Mouse (Mus musculus): ENCODE measurements around the gene E2f3. TPM values are rescaled to one million over a fixed set of nuclear protein-coding genes. Genes with fewer than 3 reads are reported as not detected.

Gene E2f3
- polyA plus RNA-seq, 1 experiment from 2014 or later: 15.2 TPM

- H3K9ac ChIP-seq (ENCODE audit: low read length): peak overlapping the region; percentile 100
Measured at GRCm38 (mm10) chr13:29984286-29985100, 1.4 kb downstream of the E2f3 start.

GRCm38 (mm10) chr13:29983523-29984191, 2.2 kb downstream of the E2f3 start:
- no peaks in the 10 kb centered on the region; the same call in 1 of the 2 replicates for H3K36me3 ChIP-seq (ENCODE audit: control insufficient read depth, insufficient read depth, low read length)
- H3K27me3 ChIP-seq (ENCODE audit: control insufficient read depth, insufficient read depth, low read length): no peaks in the 10 kb centered on the region
- peak overlapping the region; percentile 96 for H3K27ac ChIP-seq (ENCODE audit: low read depth, low read length)
- 0 out of 2 replicates have a peak, but pooled peaks have one; percentile 0 for ATAC-seq (ENCODE audit: insufficient read depth, low FRiP score, low TSS enrichment)
- H3K4me3 ChIP-seq (ENCODE audit: low read depth, low read length): peak overlapping the region; percentile 97
- H3K4me2 ChIP-seq (ENCODE audit: low read depth): peak overlapping the region; percentile 66
- H3K9me3 ChIP-seq (ENCODE audit: control insufficient read depth, low read length): no peaks in the 10 kb centered on the region
- under 1% methylated on average over 35 of the region's 35 CpGs for WGBS
- peak overlapping the region; percentile 100 for H3K9ac ChIP-seq (ENCODE audit: low read length)
- 0 out of 2 replicates have a peak, but pooled peaks cover 4% of the 10 kb centered on the region for H3K4me1 ChIP-seq (ENCODE audit: control insufficient read depth, insufficient read depth, low read length)
- DNase-seq (ENCODE audit: low spot score): peak; percentile 49

More at GRCm38 (mm10) chr13:29984286-29985100, 1.4 kb downstream of the E2f3 start:
- 0% methylated on average over 14 of the region's 69 CpGs for WGBS
- Histone ChIP-seq H3K4me3 (ENCODE audit: low read depth, low read length) (peak overlapping the region; percentile 97), H3K36me3 (ENCODE audit: control insufficient read depth, insufficient read depth, low read length) (no peaks in the 10 kb centered on the region), H3K27me3 (ENCODE audit: control insufficient read depth, insufficient read depth, low read length) (no peaks in the 10 kb centered on the region), H3K4me2 (ENCODE audit: low read depth) (peak overlapping the region; percentile 66), H3K27ac (ENCODE audit: low read depth, low read length) (peak overlapping the region; percentile 96), H3K9me3 (ENCODE audit: control insufficient read depth, low read length) (no peaks in the 10 kb centered on the region), H3K4me1 (ENCODE audit: control insufficient read depth, insufficient read depth, low read length) (0 out of 2 replicates have a peak, but pooled peaks cover 4% of the 10 kb centered on the region)
- DNase-seq (ENCODE audit: low spot score) (peak; percentile 86), ATAC-seq (ENCODE audit: insufficient read depth, low FRiP score, low TSS enrichment) (peak; percentile 32)

GRCm38 (mm10) chr13:29983037-29983436, 2.8 kb downstream of the E2f3 start:
- no peak overlapping the region for H3K27ac ChIP-seq (ENCODE audit: low read depth, low read length)
- 0 out of 2 replicates have a peak, but pooled peaks cover 4% of the 10 kb centered on the region for H3K4me1 ChIP-seq (ENCODE audit: control insufficient read depth, insufficient read depth, low read length)
- H3K4me2 ChIP-seq (ENCODE audit: low read depth): peak overlapping the region; percentile 66
- peak; percentile 54 for DNase-seq (ENCODE audit: low spot score)
- no peaks in the 10 kb centered on the region for H3K27me3 ChIP-seq (ENCODE audit: control insufficient read depth, insufficient read depth, low read length)
- ATAC-seq (ENCODE audit: insufficient read depth, low FRiP score, low TSS enrichment): no peak
- H3K9me3 ChIP-seq (ENCODE audit: control insufficient read depth, low read length): no peaks in the 10 kb centered on the region
- H3K9ac ChIP-seq (ENCODE audit: low read length): peak overlapping the region; percentile 100
- no peaks in the 10 kb centered on the region; the same call in 1 of the 2 replicates for H3K36me3 ChIP-seq (ENCODE audit: control insufficient read depth, insufficient read depth, low read length)
- peak overlapping the region; percentile 97 for H3K4me3 ChIP-seq (ENCODE audit: low read depth, low read length)
- 29% methylated on average over 6 of the region's 6 CpGs for WGBS

- Histone ChIP-seq H3K9ac (ENCODE audit: low read length) (no peak overlapping the region), H3K9me3 (ENCODE audit: control insufficient read depth, low read length) (no peaks in the 10 kb centered on the region), H3K27ac (ENCODE audit: low read depth, low read length) (no peak overlapping the region), H3K4me2 (ENCODE audit: low read depth) (no peak overlapping the region), H3K36me3 (ENCODE audit: control insufficient read depth, insufficient read depth, low read length) (no peaks in the 10 kb centered on the region; the same call in 1 of the 2 replicates), H3K4me1 (ENCODE audit: control insufficient read depth, insufficient read depth, low read length) (0 out of 2 replicates have a peak, but pooled peaks cover 4% of the 10 kb centered on the region), H3K4me3 (ENCODE audit: low read depth, low read length) (no peak overlapping the region), H3K27me3 (ENCODE audit: control insufficient read depth, insufficient read depth, low read length) (no peaks in the 10 kb centered on the region)
- WGBS: 83% methylated on average over 3 of the region's 3 CpGs
- no peak for ATAC-seq (ENCODE audit: insufficient read depth, low FRiP score, low TSS enrichment)
- no peak for DNase-seq (ENCODE audit: low spot score)
Measured at GRCm38 (mm10) chr13:29982400-29982799, 3.5 kb downstream of the E2f3 start.

- H3K9me3 ChIP-seq (ENCODE audit: control insufficient read depth, low read length): no peaks in the 10 kb centered on the region
- DNase-seq (ENCODE audit: low spot score) (no peak), ATAC-seq (ENCODE audit: insufficient read depth, low FRiP score, low TSS enrichment) (no peak)
- no peaks in the 10 kb centered on the region; the same call in 1 of the 2 replicates for H3K36me3 ChIP-seq (ENCODE audit: control insufficient read depth, insufficient read depth, low read length)
- WGBS: 87% methylated on average over 7 of the region's 7 CpGs
- no peak overlapping the region for H3K9ac ChIP-seq (ENCODE audit: low read length)
- no peaks in the 10 kb centered on the region for H3K27me3 ChIP-seq (ENCODE audit: control insufficient read depth, insufficient read depth, low read length)
- no peak overlapping the region for H3K4me3 ChIP-seq (ENCODE audit: low read depth, low read length)
- H3K4me2 ChIP-seq (ENCODE audit: low read depth): no peak overlapping the region
- 0 out of 2 replicates have a peak, but pooled peaks cover 4% of the 10 kb centered on the region for H3K4me1 ChIP-seq (ENCODE audit: control insufficient read depth, insufficient read depth, low read length)
- H3K27ac ChIP-seq (ENCODE audit: low read depth, low read length): no peak overlapping the region
Measured at GRCm38 (mm10) chr13:29979140-29979564, 6.7 kb downstream of the E2f3 start.

GRCm38 (mm10) chr13:29977358-29977757, 8.5 kb downstream of the E2f3 start:
- H3K27me3 ChIP-seq (ENCODE audit: control insufficient read depth, insufficient read depth, low read length): no peaks in the 10 kb centered on the region
- no peaks in the 10 kb centered on the region; the same call in 1 of the 2 replicates for H3K36me3 ChIP-seq (ENCODE audit: control insufficient read depth, insufficient read depth, low read length)
- WGBS: 93% methylated on average over 11 of the region's 11 CpGs
- ATAC-seq (ENCODE audit: insufficient read depth, low FRiP score, low TSS enrichment): no peak
- H3K4me1 ChIP-seq (ENCODE audit: control insufficient read depth, insufficient read depth, low read length): no peaks in the 10 kb centered on the region
- no peak overlapping the region for H3K4me3 ChIP-seq (ENCODE audit: low read depth, low read length)
- H3K9me3 ChIP-seq (ENCODE audit: control insufficient read depth, low read length): no peaks in the 10 kb centered on the region
- H3K9ac ChIP-seq (ENCODE audit: low read length): no peak overlapping the region
- H3K27ac ChIP-seq (ENCODE audit: low read depth, low read length): no peak overlapping the region
- no peak overlapping the region for H3K4me2 ChIP-seq (ENCODE audit: low read depth)
- no peak for DNase-seq (ENCODE audit: low spot score)

- Histone ChIP-seq H3K27me3 (ENCODE audit: control insufficient read depth, insufficient read depth, low read length) (no peaks in the 10 kb centered on the region), H3K9me3 (ENCODE audit: control insufficient read depth, low read length) (no peaks in the 10 kb centered on the region), H3K9ac (ENCODE audit: low read length) (no peak overlapping the region), H3K36me3 (ENCODE audit: control insufficient read depth, insufficient read depth, low read length) (no peaks in the 10 kb centered on the region; the same call in 1 of the 2 replicates), H3K27ac (ENCODE audit: low read depth, low read length) (no peak overlapping the region), H3K4me3 (ENCODE audit: low read depth, low read length) (no peak overlapping the region), H3K4me2 (ENCODE audit: low read depth) (no peak overlapping the region), H3K4me1 (ENCODE audit: control insufficient read depth, insufficient read depth, low read length) (no peaks in the 10 kb centered on the region)
- 92% methylated on average over 5 of the region's 5 CpGs for WGBS
- DNase-seq (ENCODE audit: low spot score): no peak
- ATAC-seq (ENCODE audit: insufficient read depth, low FRiP score, low TSS enrichment): no peak
Measured at GRCm38 (mm10) chr13:29974066-29974465, 11.8 kb downstream of the E2f3 start.

GRCm38 (mm10) chr13:29973610-29974009, 12.3 kb downstream of the E2f3 start:
- Histone ChIP-seq H3K9ac (ENCODE audit: low read length) (no peak overlapping the region), H3K4me1 (ENCODE audit: control insufficient read depth, insufficient read depth, low read length) (no peaks in the 10 kb centered on the region), H3K4me2 (ENCODE audit: low read depth) (no peak overlapping the region), H3K4me3 (ENCODE audit: low read depth, low read length) (no peak overlapping the region), H3K27ac (ENCODE audit: low read depth, low read length) (no peak overlapping the region), H3K9me3 (ENCODE audit: control insufficient read depth, low read length) (no peaks in the 10 kb centered on the region), H3K36me3 (ENCODE audit: control insufficient read depth, insufficient read depth, low read length) (no peaks in the 10 kb centered on the region), H3K27me3 (ENCODE audit: control insufficient read depth, insufficient read depth, low read length) (no peaks in the 10 kb centered on the region)
- 92% methylated on average over 6 of the region's 6 CpGs for WGBS
- DNase-seq (ENCODE audit: low spot score) (no peak), ATAC-seq (ENCODE audit: insufficient read depth, low FRiP score, low TSS enrichment) (no peak)
